Mouse (Mus musculus): ENCODE measurements around the gene Cdca4.
A peak's percentile ranks its signal among the peaks of the same experiment; 100 is the strongest.

Gene Cdca4

GRCm38 (mm10) chr12:112829244-112829864 is at the start of gene Cdca4:
Gene Cdca4 (minus strand): TSS chr12:112829423.
- DNase-seq (ENCODE audit: low read depth, low spot score), result peak; percentile 89

DNA sequence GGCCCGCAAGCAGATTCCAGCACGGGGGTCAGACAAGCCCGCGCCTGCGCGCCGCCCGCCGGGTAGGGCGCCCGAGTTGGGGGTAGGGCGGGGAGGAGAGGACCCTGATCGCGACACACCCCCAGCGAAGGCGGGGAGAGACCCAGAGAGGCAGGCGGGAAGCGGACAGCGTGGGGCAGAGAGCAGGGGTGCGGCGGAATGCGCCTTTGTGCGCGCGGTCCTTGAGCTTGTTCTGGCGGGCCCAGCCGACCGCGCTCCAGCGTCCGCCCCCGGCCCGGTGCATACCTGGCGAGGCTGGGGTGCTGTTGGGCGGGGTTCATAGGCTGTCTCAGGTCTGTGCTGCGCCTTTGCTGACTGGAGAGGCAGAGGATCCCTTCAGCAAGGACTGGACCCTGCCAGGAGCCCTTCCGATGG is 48.4 kb upstream of the Cdca4 start:
- DNase-seq (ENCODE audit: low read depth, low spot score), result no peak

DNA sequence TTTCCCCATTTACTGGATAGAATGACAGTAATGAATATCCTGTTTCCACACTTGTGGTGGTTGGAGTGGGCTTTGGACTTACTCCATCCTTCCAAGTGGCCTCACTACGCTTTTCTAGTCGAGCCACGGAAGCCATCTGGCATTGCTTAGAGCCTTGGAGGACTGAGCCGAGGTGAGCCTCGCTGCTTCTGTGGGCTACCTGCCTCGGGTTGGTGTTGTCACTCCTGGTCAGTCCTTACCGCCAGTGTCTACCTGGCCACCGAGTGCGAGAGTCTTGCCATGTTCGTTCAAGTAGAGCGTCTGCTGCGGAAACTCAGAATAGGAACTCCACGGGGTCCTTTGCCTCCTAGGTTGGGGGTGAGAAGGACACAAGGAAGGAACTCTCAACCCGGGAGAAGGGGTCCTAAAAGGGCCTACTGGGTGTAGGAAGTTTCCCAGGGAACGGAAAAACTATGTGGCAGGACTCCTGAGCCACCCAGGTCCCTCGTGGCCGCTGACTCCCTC is 47.9 kb upstream of the Cdca4 start:
- DNase-seq (ENCODE audit: low read depth, low spot score), result no peak

DNA sequence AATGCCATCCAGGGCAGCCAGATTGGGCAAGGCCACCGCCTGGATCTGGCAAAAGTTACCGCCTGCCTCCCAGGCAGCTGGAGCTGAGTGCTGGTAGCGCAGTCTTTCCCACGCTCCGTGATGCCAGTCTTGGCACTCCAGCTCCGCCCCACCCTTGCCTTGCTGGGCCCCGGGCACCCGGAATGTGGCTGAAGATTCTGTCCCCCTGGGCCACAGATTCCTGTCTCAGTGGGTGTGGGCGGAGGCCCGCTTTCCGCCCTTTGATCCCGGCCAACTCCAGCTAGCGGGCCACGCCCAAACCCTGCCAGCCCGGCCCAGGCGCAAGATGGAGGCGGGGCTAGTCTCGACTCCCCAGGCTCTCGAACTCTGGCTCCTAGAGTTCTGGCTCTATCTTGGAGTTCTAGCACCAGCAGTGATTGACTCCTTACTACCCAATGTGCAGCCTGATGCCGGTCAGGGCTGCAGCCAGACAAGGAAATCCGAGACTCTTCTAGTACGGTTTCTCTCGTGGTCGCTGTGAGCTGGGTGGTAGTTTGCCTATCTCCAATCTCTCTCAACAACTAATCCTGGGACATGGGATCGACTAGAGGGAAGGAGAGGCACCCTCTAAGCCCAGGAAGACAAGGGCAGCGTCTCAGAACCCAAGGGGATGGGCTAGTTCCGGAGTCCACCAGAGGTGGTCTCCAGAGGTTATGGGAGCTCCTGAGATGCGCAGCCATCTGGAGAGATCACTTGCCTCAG is 47.3 kb upstream of the Cdca4 start:
- peak; percentile 65 for DNase-seq (ENCODE audit: low read depth, low spot score)

DNA sequence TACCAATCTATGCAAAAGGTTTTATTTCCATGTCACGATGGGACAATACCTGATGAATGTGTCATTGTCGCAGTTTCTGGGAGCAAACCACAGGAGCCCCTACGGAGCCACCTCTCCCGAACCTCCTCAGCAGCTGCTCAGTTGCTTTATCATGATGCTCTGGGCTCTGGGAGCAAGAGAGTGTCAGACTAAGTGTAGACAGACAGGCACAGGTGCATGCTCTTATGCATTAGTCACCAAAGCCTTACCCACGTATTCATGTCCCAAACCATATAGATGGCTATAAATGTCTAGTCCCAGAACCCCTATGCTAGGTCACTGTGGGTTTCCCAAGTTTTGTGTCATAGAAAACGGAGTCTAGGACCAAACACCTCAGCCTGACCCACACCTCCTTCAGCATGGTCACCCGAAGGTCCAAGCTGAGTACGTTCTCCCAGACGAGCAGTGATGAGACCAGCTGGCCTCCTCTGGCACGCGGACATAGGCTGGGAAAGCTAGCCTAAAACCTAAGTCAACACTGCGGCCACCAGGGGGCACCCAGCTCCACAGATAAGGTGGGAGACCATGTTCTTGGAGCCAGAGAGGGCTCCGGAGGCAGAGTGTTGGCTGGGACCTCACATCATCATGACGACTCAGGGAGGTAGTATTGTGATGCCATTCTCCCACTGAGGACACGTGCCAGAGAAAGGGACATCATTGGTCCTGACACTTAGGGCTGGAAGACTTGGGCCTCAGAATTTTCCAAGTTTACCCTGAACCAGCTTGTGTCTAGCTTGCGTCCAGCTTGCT is 46.2 kb upstream of the Cdca4 start:
- no peak for DNase-seq (ENCODE audit: low read depth, low spot score)

DNA sequence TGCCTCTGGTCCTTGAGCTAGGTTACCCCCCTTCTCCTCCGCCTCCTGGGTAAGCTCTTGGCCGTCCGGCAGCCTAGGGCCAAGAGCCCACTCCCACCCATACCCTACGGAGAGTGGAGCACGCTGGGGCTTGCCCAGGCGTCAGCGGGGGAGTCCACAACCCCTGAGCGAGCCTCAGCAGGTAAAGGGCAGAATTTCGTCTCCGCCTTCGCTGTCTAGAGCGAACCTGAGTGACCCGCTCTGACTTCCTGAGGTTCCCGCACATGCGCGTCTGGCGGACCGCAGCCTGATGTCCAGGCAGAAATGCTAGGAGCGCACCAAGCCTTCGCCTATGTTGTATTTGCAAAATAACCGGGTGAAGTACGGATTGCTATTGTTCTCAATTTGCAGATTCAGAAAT is 45.0 kb upstream of the Cdca4 start:
- no peak for DNase-seq (ENCODE audit: low read depth, low spot score)

DNA sequence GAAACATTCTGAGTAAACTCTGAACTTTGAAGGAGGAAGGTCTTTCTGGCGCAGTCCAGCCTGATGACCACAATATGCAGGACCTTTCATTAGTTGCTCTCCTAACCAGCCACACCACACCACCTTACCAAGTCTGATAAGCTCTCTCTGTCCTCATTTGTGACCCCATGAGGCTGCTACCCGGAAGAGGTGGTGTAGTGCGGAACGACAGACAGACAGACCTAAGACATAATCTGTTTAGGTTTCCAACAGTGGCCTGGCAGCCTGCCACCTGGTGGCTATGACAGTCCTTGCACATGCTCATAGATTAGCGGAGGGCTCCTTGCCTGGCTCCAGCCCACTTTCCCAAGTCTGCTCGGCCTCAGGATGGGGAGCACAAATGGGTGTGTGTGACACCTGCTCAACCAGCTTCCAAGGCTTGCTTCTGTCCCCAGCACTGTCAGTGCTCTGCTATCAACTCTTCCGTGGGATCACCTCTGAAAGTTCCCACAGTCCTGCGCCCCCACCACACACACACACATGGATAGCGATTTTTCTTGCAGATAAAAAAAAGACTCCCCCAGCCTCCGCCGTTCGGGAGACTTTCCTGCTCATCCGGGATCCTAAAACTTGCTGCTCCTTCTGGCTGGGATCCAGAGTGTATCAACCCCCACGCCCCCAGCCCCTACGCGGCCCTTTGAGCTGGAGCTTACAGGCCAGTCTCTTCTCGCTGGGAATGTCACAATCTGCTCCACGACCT is 44.4 kb upstream of the Cdca4 start:
- DNase-seq (ENCODE audit: low read depth, low spot score), result no peak

- DNase-seq (ENCODE audit: low read depth, low spot score), result no peak
These were observed 43.8 kb upstream of the Cdca4 start for GRCm38 (mm10) chr12:112872991-112873390.

- no peak for DNase-seq (ENCODE audit: low read depth, low spot score)
These were observed 42.0 kb upstream of the Cdca4 start for GRCm38 (mm10) chr12:112871272-112871671.

- DNase-seq (ENCODE audit: low read depth, low spot score), result no peak
These were observed 41.6 kb upstream of the Cdca4 start for GRCm38 (mm10) chr12:112870775-112871174.

GRCm38 (mm10) chr12:112869783-112870204 is 40.6 kb upstream of the Cdca4 start:
- no peak for DNase-seq (ENCODE audit: low read depth, low spot score)

DNA sequence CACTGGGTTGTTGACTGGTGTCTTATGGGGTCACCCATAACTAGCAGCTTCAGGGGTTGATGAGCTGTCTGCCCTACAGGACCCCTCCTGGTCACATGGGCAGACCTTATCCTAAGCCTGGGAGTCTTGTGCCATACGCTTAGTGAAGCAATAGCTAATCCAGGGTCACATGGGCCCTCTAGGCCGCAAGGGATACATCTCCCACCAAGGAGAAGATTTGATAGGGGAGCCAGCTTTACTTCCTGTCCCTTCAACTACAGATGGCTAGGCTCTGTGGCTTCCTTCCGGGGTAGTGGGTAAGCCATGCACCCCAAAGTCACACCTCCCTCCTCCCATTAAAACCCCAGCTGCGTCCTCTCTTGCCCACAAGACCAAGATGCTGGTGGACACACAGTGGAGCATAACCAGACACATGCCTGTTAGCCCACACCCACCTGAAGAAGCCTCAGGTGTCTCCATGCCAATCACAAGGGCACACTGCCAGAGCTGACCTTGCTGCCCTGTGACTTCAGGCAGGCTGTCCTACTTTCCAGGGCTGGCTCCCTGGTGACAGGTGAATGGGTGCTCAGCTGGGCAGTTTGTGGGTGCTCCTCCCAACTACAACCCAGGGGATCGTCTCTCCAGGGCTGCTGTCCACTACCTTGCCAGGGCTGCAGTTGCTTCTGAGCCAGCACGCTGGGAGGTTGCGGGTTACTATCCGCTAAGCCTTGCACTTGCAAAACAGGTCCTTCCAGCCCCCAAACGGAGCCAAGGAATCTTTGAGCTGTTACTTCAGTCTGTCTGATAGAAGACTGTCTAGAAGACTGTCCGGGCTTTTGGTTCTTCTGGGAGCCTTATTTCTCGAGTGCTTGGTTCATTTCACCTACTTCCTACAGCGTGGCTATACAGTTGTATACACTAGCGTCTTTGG is 39.2 kb upstream of the Cdca4 start, which contains the start of gene Gpr132:
Gpr132 (minus strand) TSS at position 51 of the 910 bp plus-strand sequence.
- no peak for DNase-seq (ENCODE audit: low read depth, low spot score)

- no peak for DNase-seq (ENCODE audit: low read depth, low spot score)
These were observed 38.0 kb upstream of the Cdca4 start for GRCm38 (mm10) chr12:112867106-112867674.

- no peak for DNase-seq (ENCODE audit: low read depth, low spot score)
These were observed 37.4 kb upstream of the Cdca4 start for GRCm38 (mm10) chr12:112866467-112867080.

- no peak for DNase-seq (ENCODE audit: low read depth, low spot score)
These were observed 35.6 kb upstream of the Cdca4 start for GRCm38 (mm10) chr12:112864804-112865203.

DNA sequence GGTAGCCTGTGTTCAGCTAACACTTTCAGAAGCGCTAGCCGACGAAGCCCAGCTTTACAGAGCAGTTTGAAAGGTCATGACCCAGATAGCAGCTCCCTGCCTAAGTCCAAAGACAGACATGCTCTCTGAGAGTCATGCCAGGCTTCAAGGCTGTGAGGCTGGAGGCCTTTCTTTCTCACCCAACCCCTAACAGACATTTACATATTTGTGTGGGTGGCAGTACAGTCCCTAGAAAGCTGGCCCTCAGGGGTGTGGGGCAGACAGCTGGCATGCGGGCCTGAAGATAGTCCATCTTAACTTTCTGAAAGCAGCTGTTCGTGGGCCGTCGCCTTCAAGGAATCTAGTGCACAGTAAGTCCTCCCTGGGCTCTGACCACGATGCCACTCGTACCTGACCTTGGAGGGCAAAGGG is 32.7 kb upstream of the Cdca4 start:
- no peak for DNase-seq (ENCODE audit: low read depth, low spot score)

DNA sequence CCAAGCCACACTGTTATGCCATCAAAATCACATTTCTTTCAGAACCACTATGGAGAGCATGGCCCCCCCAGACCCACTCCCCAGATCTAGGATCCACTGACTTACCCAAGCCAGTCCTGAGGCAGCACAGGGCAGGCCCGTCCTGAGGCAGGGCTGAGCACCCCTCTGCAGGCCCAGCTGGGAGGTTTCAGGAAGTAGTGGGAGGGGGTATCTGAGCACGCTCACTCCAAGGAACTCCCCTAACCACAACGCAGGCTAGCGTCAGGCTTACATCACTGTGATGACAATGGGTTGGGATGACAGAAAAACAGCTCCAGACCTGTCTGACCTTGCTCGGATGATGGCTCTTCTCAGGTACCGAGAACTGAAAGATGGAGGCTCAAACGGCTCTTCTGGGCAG is 31.5 kb upstream of the Cdca4 start:
- no peak for DNase-seq (ENCODE audit: low read depth, low spot score)

DNA sequence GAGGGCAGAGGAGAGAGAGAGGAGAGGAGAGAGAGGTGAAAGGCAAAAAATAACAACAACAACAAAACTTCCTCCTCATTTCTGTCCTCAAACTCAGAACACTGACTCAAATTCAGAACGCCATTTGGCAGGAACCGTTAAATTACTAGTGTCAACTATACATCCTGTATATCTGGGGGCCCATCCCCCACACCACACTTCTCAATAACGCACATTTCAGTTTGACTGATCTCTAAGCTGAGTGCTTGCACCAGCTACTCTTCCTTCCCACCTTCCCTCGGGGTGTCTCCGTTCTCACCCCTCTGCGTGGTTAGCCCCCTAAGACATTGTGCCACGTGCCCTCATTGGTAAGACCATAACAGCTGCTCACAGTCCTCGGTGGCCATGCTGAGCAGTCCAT is 30.7 kb upstream of the Cdca4 start:
- no peak for DNase-seq (ENCODE audit: low read depth, low spot score)

DNA sequence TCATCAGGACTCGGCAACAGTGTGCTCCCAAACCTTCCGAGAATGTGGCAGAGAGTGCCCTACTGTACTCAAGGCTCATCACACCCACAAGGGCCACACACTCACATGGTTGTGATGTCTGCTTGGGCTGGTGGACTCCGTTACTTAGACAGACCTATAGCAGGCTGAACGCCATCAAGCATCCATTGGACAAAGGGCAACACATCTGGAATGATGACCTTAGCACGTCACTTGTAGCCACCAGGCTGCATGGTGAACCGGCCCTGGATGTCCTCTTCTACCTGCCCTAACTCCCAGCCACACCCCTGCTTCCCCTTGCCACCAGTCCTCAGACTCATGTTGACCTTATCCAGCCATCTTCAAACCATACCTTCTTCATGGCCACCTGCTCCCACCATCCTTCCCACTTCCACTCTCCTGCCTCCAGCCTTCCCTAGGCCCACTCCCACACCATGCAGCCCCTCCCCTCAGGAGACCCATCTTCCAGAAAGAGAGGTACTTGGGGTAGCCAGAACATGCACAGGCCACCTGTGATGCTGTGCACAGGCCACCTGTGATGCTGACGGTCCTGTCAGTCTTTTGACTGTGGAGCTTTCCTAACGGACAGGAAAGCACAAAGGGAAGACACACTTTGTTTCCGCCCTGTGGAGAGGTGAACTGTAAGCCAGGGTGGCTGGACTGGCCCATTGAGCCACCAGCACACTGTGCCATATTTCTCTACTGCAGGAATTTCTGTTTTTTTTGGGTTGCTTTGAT is 29.5 kb upstream of the Cdca4 start:
- DNase-seq (ENCODE audit: low read depth, low spot score), result no peak

All from WW6 (cell line).